Mouse (Mus musculus) subcutaneous adipose tissue, adult 2 months (tissue): ENCODE data around the gene Fhl3. TPM values are rescaled to one million over a fixed set of nuclear protein-coding genes. Genes with fewer than 3 reads are reported as not detected.

Experiments
- polyA plus RNA-seq: library from polyadenylated mRNA; depleted of rRNA; stranded (reverse); fragments of >200 nt; gene quantifications from 2 replicates; pipeline ENCODE4 v1.2.3, GENCODE M21; 2012; ENCODE audit warnings: low replicate concordance; rRNA removed

The Fhl3 gene
- polyA plus RNA-seq, result 10.4 and 24.3 TPM in 2 replicates

DNA sequence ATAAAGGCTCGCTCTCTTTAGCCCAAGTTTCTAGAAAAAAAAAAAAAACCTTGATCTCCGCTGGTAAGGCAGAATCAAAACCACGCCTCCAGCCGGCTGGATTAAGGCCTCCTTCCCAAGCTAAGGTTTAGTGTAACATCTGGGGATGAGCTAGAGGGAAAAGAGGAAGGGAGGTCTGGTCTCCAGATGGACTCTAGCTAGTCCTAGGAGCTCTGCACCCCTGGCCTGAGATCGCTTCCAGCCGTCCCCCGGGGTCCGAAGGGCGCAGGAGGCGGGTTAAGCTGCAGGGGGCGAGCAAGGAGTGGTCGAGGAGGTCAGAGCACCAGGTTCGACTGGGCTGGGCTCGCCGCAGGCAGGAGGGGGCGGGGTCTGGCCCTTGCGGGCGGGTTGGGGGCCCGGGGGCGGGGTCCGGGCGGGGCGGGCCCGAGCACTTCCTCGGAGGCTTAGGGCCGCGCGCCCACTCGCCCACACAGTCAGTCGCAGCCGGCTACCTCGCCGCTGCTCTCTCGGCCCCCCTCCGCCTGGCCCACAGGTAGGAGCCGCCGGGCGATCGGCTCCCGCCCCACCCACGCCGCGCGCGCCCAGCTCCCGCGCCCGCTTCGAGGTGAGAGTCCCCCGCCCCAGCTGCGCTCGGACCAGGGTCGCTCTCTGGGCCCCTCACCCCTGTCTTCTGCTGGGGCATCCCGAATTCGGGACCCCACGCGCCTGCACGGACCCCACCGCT lies at the start of gene Fhl3:
Gene Fhl3 (plus strand): TSS at position 454 of the 724 bp plus-strand sequence.

GRCm38 (mm10) chr4:124656518-124656853 lies 44.0 kb upstream of the Fhl3 start, which contains the start of gene Pou3f1:
Gene Pou3f1 (plus strand): TSS chr4:124656807.

DNA sequence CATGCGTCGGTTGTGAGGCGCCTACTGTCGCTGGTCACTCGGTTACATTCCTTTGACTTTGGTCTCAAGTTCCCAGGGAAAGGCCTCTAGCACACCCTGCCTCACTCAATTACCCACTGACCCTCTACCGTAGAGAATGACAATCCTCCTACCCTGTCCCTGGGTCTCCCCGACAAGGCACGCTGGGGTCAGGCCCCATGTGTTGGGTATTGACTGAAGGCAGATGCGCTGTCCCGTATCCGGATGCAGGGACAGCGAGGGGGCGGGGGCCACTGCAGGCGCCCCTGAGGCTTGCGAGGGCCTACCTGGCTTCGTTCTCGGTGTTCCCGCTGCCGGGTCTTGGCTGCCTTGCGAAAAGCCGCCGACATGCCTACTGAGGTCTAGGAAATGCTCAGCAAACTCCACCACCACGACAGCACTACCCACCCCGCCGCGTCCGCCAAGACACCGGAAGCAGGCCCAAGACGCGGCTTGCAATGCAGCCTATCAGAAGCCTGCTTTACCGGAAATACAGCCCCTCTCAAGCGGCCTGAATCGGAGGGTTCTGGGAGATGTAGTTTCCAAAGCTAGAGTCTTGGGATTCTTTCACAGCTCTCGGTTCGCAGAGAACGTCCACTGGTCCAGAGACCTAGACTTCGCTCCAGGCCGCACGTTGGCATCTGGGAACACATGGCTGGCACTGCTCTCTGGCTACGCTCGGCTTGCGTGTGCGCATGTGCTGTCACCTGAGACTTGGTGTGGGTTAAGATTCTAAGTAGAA lies 7.2 kb upstream of the Fhl3 start, which contains the start of gene Utp11:
Gene Utp11 (minus strand): TSS at position 466 of the 760 bp plus-strand sequence.

DNA sequence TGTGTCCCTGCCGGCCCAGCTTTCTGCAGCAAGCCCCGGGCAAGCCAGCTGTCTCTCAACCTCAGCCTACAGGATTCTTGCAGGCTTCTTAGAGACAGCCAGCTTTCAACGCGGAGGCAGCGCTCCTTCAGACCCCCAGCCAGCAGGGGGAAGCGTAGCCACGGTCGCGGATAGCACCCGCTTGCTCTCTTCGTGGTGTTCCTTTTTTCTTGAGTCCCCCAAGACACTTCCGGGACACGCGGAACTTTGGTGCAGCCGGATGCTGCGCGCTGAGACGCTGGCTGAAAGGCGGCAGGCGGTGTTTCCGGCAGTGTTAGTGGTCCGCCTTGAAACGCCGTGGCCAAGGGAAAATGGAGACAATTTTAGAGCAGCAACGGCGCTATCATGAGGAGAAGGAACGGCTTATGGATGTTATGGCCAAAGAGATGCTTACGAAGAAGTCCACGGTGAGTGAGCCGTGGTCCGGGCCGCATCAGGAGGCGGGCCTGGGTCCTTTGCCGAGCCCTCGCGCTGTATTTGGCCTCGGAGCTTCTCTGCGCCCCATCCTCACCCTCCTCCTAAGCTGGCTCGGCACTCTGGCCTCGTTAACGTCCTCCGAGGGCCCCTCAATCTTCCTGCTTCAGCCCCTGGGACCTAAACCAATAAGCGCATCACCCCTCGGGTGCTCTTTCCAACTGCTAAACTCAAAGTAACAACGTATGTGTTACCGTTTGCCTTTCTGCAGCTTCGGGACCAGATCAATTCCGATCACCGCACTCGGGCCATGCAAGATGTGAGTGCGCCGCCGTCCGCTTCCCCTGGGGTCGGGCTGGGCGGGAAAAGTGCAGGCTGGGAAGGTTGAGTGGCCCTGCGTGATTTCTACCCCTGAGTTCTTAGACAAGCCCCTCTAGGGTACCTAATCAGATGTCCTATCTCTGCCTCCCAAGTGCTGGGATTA lies 14.3 kb downstream of the Fhl3 start, which contains the start of gene Sf3a3:
Gene Sf3a3 (plus strand): TSS at position 232 of the 937 bp plus-strand sequence.

DNA sequence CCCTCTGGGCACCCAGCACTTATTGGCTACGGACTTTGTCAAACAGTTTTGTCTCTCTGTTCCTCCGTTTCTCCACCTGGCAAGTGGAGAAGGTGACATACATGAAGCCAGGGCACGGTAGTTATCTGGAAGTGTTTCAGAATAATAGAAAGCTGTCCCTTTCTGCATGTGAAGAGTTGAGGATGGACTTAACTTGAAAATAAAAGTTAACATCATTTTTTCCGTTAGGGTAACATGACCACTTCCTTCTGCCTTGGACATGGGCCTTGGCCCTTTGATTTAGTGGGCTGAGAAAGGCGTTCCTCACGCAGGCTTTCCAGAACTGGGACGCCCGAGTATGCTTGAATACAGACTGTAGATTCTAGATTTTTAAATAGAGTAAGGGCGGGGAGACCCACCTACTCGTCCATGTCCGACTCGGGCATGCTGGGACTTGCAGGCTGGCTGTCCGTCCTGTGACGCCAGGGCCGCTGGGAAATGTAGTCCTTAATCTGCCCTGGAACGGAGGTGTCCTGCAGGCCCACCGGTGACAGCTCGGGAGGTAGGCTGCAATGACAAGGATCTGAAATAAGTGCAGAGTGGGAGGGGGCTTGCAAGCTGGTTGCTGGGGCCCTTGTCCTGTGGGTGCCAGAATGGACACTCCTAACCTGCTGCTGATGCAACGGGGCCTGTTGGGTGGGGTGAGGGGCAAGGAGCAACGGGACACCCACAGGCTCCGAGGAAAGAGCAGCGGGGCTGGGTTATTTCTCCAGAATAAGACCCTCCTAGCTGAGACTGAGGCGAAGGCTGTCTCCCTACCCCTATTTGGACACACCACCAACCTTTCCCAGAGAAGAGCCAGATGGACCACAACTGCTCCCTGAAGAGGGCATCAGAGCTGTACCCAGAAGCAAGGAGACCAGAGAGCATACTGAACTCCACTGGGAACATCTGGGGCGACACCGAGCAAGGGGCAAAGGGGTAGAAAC lies 41.2 kb downstream of the Fhl3 start, which contains the start of gene Inpp5b:
Gene Inpp5b (plus strand): TSS at position 475 of the 968 bp plus-strand sequence.

Other genes with a start within 250 kb of the Fhl3 start
- gene 3100002H09Rik, start 89.9 kb upstream of the Fhl3 start, polyA plus RNA-seq, result not detected in 2 replicates
- gene Pou3f1, start 43.9 kb upstream of the Fhl3 start, polyA plus RNA-seq, result 0.08 and 0.10 TPM in 2 replicates
- 5.7 and 7.9 TPM in 2 replicates for gene Utp11, start 7.1 kb upstream of the Fhl3 start, polyA plus RNA-seq
- 10.4 and 20.9 TPM in 2 replicates for gene Sf3a3, start 14.1 kb downstream of the Fhl3 start, polyA plus RNA-seq
- 34.5 and 37.7 TPM in 2 replicates for gene Inpp5b, start 41.1 kb downstream of the Fhl3 start, polyA plus RNA-seq
- gene Mtf1, start 101.4 kb downstream of the Fhl3 start, polyA plus RNA-seq, result 5.5 and 7.6 TPM in 2 replicates
- gene Yrdc, start 150.0 kb downstream of the Fhl3 start, polyA plus RNA-seq, result 29.5 and 40.0 TPM in 2 replicates
- gene 1110065P20Rik, start 150.5 kb downstream of the Fhl3 start, polyA plus RNA-seq, result 43.1 and 59.2 TPM in 2 replicates
- 0.42 and 0.64 TPM in 2 replicates for gene Maneal, start 161.5 kb downstream of the Fhl3 start, polyA plus RNA-seq
- not detected in 2 replicates for gene Epha10, start 180.2 kb downstream of the Fhl3 start, polyA plus RNA-seq
- 12.8 and 22.6 TPM in 2 replicates for gene 9930104L06Rik, start 236.3 kb downstream of the Fhl3 start, polyA plus RNA-seq
- gene Cdca8, start 238.6 kb downstream of the Fhl3 start, polyA plus RNA-seq, result 2.0 and 11.9 TPM in 2 replicates